Mouse (Mus musculus): ENCODE data around the gene Zbed6.

DNA sequence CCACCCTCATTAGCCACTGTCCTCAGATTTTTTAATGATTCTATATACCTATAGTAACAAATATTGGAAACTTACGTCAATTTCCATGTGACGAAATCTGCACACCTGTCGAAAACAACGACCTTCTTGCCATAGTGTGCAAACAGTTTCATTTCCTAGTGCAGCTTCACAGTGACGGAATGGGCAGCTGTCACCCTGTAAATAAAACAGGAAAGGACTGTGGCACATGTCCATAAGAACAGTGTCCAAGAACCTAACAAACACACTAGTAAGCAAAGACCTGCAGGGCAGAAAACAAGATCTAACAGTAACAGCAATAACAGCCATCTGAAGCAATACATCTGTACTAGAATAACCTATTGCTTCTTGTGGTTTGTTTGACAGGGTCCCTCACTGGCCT is 15.0 kb downstream of the Zbed6 start:
- no peak for TF ChIP-seq CTCF (conservative IDR thresholded peaks at IDR 0.05 in 1 of 2, IDR thresholded peaks at IDR 0.05 in 1 of 2; ENCODE audit: low read depth in 2 of 2, low read length in 2 of 2)
- TF ChIP-seq MEF2A (IDR thresholded peaks at IDR 0.05; ENCODE audit: borderline replicate concordance, low read depth, low read length) = no peak
- no peak for TF ChIP-seq MAX (IDR thresholded peaks at IDR 0.05; ENCODE audit: low read length)
- no peak for TF ChIP-seq EP300 (IDR thresholded peaks at IDR 0.05; ENCODE audit: low read length)
- no peak for TF ChIP-seq JUND (conservative IDR thresholded peaks at IDR 0.05; ENCODE audit: low read depth, low read length)
- TF ChIP-seq ZC3H11A (IDR thresholded peaks at IDR 0.05; ENCODE audit: low read depth, low read length) = no peak
- no peak for TF ChIP-seq RCOR1 (conservative IDR thresholded peaks at IDR 0.05; ENCODE audit: low read depth, low read length)
- no peak for TF ChIP-seq IRF4 (IDR thresholded peaks at IDR 0.05; ENCODE audit: low read depth, low read length)

All from CH12.LX (cell line).